Mouse (Mus musculus) lung, embryonic 15.5 days (tissue): ENCODE results near the gene Dnajc30. TPM values are rescaled to one million over a fixed set of nuclear protein-coding genes. Genes with fewer than 3 reads are reported as not detected.
A peak's percentile ranks its signal among the peaks of the same experiment; 100 is the strongest.

Experiments
- ATAC-seq: fragments of 200-750 bp; cut with Nextera tagmentation; 2 replicates; pipeline ENCODE4 v1.8.0; 2017; ENCODE audit warnings: moderate number of reproducible peaks, borderline replicate concordance; ENCODE audit not compliant: low FRiP score, low TSS enrichment; ENCODE audit errors: extremely low read depth
- H3K27ac ChIP-seq: fragments of 300-500 bp; sonication (generic); 2 replicates; pipeline ENCODE4 v1.5.1; 2015; ENCODE audit warnings: moderate library complexity, mild to moderate bottlenecking, inconsistent platforms
- H3K27me3 ChIP-seq: fragments of 300-500 bp; sonication (generic); 2 replicates; pipeline ENCODE4 v1.6.1; 2015; ENCODE audit warnings: inconsistent platforms
- H3K36me3 ChIP-seq: fragments of 300-500 bp; sonication (generic); 2 replicates; pipeline ENCODE4 v1.6.1; 2015; ENCODE audit warnings: inconsistent platforms
- H3K4me1 ChIP-seq: fragments of 300-500 bp; sonication (generic); 2 replicates; pipeline ENCODE4 v1.6.1; 2015; ENCODE audit warnings: inconsistent platforms
- H3K4me2 ChIP-seq: fragments of 300-500 bp; sonication (generic); 2 replicates; pipeline ENCODE4 v1.6.1; 2015; ENCODE audit warnings: inconsistent platforms, mild to moderate bottlenecking, moderate library complexity
- H3K4me3 ChIP-seq: fragments of 300-500 bp; sonication (generic); 2 replicates; pipeline ENCODE4 v1.5.1; 2015; ENCODE audit warnings: mild to moderate bottlenecking, inconsistent platforms
- H3K9ac ChIP-seq: fragments of 300-500 bp; sonication (generic); 2 replicates; pipeline ENCODE4 v1.6.1; 2015; ENCODE audit warnings: inconsistent platforms
- H3K9me3 ChIP-seq: fragments of 300-500 bp; sonication (generic); 2 replicates; pipeline ENCODE4 v1.6.1; 2016; ENCODE audit warnings: inconsistent platforms
- WGBS: fragments of 180-500 bp; shearing (Covaris S2); methylation state at CpG from one replicate; pipeline ENCODE4 v1.1.7; 2015; 5-methylcytosine and 5-hydroxymethylcytosine counted together
- polyA plus RNA-seq: library from polyadenylated mRNA; unstranded; fragments of >200 nt; fragmentation: Nextera tagmentation; extraction: Ambion mirVana; gene quantifications from 2 replicates; pipeline ENCODE4 v1.2.1, GENCODE M21; 2015

The Dnajc30 gene
- polyA plus RNA-seq, 1 experiment from 2014 or later: 31.7 TPM

DNA sequence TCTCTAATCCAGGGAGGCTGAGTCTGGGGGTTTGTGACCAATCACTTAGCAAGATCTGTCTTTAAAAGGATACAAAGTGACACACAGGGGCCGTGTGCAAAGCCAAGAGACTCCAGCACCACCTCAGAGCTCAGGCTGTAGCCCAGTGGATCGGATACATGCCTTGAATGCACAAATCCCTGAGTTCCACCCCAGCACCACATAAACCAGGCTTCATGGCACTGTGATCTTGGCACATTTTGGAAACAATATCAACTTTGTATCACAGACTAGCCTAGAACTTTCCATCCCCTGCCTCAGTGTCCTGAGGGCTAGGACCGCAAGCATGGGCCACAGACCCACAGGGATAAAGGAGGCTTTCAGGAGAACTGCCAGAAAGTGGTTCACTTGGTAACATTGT, 2.0 kb downstream of the Dnajc30 start:
- no peak overlapping the region for H3K27ac ChIP-seq
- 80% methylated on average over 3 of the region's 3 CpGs for WGBS
- no peak overlapping the region for H3K9ac ChIP-seq
- no peaks in the 10 kb centered on the region for H3K9me3 ChIP-seq
- no peak overlapping the region for H3K4me3 ChIP-seq
- H3K36me3 ChIP-seq: peaks cover 31% of the 10 kb centered on the region
- peaks cover 20% of the 10 kb centered on the region for H3K4me1 ChIP-seq
- H3K27me3 ChIP-seq: no peaks in the 10 kb centered on the region
- 0 out of 2 replicates have a peak overlapping the region, but pooled peaks have one; percentile 82 for H3K4me2 ChIP-seq
- ATAC-seq: no peak

DNA sequence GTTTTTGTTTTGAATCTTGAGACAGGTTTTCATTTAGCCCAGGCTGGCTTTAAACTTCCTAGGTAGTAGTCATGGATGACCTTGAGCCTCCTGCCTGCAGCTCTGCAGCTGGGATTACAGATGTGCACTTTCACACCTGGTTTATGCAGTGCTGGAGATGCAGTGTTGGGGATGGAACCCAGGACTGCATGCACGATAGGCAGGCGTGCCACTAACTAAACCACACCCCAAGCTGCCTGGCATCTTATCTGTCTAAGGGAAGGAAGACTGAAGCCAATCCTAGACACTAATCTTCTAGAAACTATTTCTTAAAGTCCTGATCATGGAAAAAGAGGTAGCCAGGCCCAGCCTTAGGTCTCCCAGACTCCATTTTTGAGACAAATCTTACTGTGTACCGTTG, 6.4 kb downstream of the Dnajc30 start:
- 80% methylated on average over 3 of the region's 3 CpGs for WGBS
- peaks cover 25% of the 10 kb centered on the region for H3K36me3 ChIP-seq
- no peak overlapping the region for H3K9ac ChIP-seq
- ATAC-seq: no peak
- no peak overlapping the region for H3K4me2 ChIP-seq
- no peak overlapping the region for H3K27ac ChIP-seq
- H3K4me3 ChIP-seq: no peak overlapping the region
- H3K9me3 ChIP-seq: no peaks in the 10 kb centered on the region
- peaks cover 12% of the 10 kb centered on the region for H3K4me1 ChIP-seq
- H3K27me3 ChIP-seq: no peaks in the 10 kb centered on the region

- no peak overlapping the region for H3K4me3 ChIP-seq
- no peak for ATAC-seq
- H3K27ac ChIP-seq: no peak overlapping the region
- no peak overlapping the region for H3K9ac ChIP-seq
- peaks cover 17% of the 10 kb centered on the region; the same call in 1 of the 2 replicates for H3K4me1 ChIP-seq
- H3K9me3 ChIP-seq: no peaks in the 10 kb centered on the region
- no peaks in the 10 kb centered on the region for H3K27me3 ChIP-seq
- H3K36me3 ChIP-seq: peaks cover 20% of the 10 kb centered on the region
- 93% methylated on average over 2 of the region's 2 CpGs for WGBS
- no peak overlapping the region for H3K4me2 ChIP-seq
Measured at GRCm38 (mm10) chr5:135072061-135072460, 8.1 kb downstream of the Dnajc30 start.

DNA sequence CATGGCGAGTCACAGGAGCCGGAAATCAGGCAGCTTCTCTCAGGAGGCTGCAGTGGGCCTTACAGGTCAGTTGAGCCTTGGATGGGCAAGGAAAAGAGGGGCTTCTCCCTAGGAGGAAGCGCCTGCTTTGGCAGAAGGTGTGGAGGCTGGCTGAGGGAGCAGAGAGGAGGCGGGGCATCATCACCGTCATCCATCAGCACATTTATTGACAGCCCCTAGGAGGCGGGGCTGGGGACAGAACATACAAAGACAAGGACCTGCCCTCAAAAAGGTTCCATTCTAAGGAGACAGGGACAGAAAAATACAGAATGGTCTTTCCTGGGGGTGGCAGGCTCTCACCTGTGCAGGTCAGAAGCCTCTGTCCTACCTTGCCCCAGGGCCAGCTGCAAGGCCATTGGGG, 8.7 kb downstream of the Dnajc30 start:
- Histone ChIP-seq H3K9me3 (no peaks in the 10 kb centered on the region), H3K4me1 (peaks cover 20% of the 10 kb centered on the region; the same call in 1 of the 2 replicates), H3K4me2 (no peak overlapping the region), H3K27ac (no peak overlapping the region), H3K36me3 (peaks cover 14% of the 10 kb centered on the region), H3K27me3 (no peaks in the 10 kb centered on the region), H3K9ac (no peak overlapping the region), H3K4me3 (no peak overlapping the region)
- 67% methylated on average over 6 of the region's 6 CpGs for WGBS
- ATAC-seq: no peak

- peaks cover 6% of the 10 kb centered on the region; the same call in 1 of the 2 replicates for H3K36me3 ChIP-seq
- no peaks in the 10 kb centered on the region for H3K27me3 ChIP-seq
- H3K4me1 ChIP-seq: peaks cover 22% of the 10 kb centered on the region
- ATAC-seq: no peak
- no peak overlapping the region for H3K9ac ChIP-seq
- H3K4me3 ChIP-seq: no peak overlapping the region
- H3K9me3 ChIP-seq: no peaks in the 10 kb centered on the region
- WGBS: 23% methylated on average over 26 of the region's 26 CpGs
- no peak overlapping the region for H3K27ac ChIP-seq
- peak overlapping the region; percentile 14; the same call in 1 of the 2 replicates for H3K4me2 ChIP-seq
Measured at GRCm38 (mm10) chr5:135073349-135074150, 9.5 kb downstream of the Dnajc30 start.

DNA sequence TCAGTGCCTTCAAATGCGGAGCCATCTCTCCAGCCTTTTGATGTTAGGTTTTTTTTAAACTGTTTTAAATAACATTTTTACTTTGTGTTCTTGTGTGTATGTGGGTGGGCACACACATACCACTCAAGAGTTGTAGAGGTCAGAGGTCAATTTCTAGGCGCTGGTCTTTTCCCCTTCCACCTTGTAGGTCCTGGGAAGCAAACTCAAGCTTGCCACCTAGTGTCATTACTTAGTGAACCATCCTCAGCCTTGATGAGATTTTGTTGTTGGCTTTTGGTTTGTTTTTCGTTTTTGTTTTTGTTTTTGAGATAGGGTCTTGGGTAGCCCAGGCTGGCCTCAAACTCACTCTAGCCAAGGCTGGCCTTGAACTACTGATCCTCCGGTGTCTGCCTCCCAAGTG, 11.7 kb downstream of the Dnajc30 start:
- Histone ChIP-seq H3K4me1 (peaks cover 24% of the 10 kb centered on the region), H3K27me3 (no peaks in the 10 kb centered on the region), H3K9me3 (no peaks in the 10 kb centered on the region), H3K4me2 (no peak overlapping the region), H3K9ac (no peak overlapping the region), H3K36me3 (peaks cover 6% of the 10 kb centered on the region; the same call in 1 of the 2 replicates), H3K4me3 (no peak overlapping the region), H3K27ac (no peak overlapping the region)
- 57% methylated on average over 4 of the region's 4 CpGs for WGBS
- no peak for ATAC-seq

DNA sequence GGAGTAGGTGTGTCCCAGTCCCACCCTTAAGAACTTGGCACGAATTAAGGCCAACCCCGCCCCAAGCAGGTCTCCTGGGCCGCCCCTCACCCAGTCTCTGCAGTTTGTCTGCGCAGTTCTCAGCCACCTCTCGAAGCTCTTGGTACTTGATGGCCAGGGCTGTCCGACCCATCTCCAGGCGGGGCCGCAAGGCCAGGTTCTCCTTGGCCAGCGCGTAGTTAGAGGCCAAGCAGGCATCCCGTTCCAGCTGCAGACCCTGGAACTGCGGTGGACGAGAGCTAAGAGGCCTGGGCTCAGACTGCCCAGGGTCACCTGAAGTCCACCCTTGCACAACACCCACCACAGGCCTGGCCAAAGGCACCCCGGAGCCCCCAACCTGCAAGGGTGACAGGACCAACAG, 12.4 kb downstream of the Dnajc30 start:
- ATAC-seq: no peak
- H3K4me2 ChIP-seq: peak overlapping the region; percentile 90; the same call in 1 of the 2 replicates
- WGBS: 78% methylated on average over 14 of the region's 14 CpGs

DNA sequence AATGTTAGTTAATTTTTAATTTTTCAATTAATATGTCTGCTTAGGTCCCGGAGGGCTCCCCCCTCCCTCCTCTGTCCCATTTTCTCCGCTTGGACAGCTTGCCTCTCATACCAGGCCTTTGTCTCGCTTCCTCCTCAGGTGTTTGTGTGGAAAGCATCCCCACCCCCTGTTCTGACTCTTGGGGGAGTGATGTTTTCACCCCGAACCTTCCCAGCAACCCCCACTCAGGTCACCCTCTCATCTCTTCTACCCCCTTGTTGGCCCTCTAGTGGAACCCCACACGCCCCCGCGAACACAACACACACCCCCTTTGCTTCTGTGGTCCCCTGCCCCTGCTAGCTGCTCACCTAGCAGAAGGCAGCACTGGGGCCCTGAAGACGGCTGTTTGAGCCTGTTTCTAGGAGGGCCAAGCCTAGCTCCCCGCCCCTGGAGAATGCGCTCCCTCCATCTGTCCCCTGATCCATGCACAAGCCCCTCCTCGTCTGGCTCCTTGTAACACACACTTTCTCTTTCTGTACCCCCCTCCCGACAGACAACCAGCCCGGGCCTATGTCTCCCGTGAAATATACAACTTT, 13.0 kb downstream of the Dnajc30 start:
- Histone ChIP-seq H3K9me3 (no peaks in the 10 kb centered on the region), H3K4me3 (peak overlapping the region; percentile 80), H3K36me3 (peaks cover 6% of the 10 kb centered on the region; the same call in 1 of the 2 replicates), H3K27me3 (no peaks in the 10 kb centered on the region), H3K9ac (peak overlapping the region; percentile 89), H3K27ac (peak overlapping the region; percentile 22; the same call in 1 of the 2 replicates), H3K4me2 (peak overlapping the region; percentile 90), H3K4me1 (peaks cover 24% of the 10 kb centered on the region)
- ATAC-seq: peak; percentile 51
- WGBS: 11% methylated on average over 14 of the region's 14 CpGs

More for the DNA sequence above, 12.4 kb downstream of the Dnajc30 start:
- Histone ChIP-seq H3K27me3 (no peaks in the 10 kb centered on the region), H3K9ac (no peak overlapping the region), H3K27ac (no peak overlapping the region), H3K9me3 (no peaks in the 10 kb centered on the region), H3K4me1 (peaks cover 24% of the 10 kb centered on the region), H3K36me3 (peaks cover 6% of the 10 kb centered on the region; the same call in 1 of the 2 replicates), H3K4me3 (no peak overlapping the region)

GRCm38 (mm10) chr5:135077564-135078481, 13.8 kb downstream of the Dnajc30 start, which contains the start of gene Vps37d:
TSS of gene Vps37d (minus strand) at chr5:135078266.
- peak; percentile 83 for ATAC-seq
- peak within 1 kb of the TSS; percentile 90 for H3K4me2 ChIP-seq
- peaks cover 24% of the 10 kb centered on the region for H3K4me1 ChIP-seq
- H3K9me3 ChIP-seq: no peaks in the 10 kb centered on the region
- H3K27me3 ChIP-seq: no peaks in the 10 kb centered on the region
- peak within 1 kb of the TSS; percentile 80 for H3K4me3 ChIP-seq
- WGBS: 2% methylated on average over 50 of the region's 83 CpGs
- H3K9ac ChIP-seq: peak within 1 kb of the TSS; percentile 89
- no peaks in the 10 kb centered on the region for H3K36me3 ChIP-seq
- peak within 1 kb of the TSS; percentile 65 for H3K27ac ChIP-seq

DNA sequence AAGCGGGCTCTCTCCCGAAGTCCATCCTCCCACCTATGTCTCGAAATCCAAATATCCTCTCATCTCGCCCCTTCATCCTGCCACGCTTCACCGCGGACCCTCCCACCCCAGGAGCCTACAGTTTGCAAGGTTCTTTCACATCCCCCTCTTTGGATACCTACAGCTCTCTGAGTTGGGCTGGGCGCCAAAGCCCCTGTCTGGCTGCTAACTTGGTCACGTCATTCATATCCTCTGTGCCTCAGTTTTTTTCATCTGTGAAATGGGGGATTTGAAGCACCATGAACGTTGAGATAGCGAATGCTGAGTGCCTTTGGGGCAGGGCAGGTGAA, 14.4 kb downstream of the Dnajc30 start:
- Histone ChIP-seq H3K36me3 (no peaks in the 10 kb centered on the region), H3K9me3 (no peaks in the 10 kb centered on the region), H3K4me3 (peak overlapping the region; percentile 80), H3K4me1 (peaks cover 22% of the 10 kb centered on the region), H3K4me2 (peak overlapping the region; percentile 90), H3K9ac (peak overlapping the region; percentile 89), H3K27me3 (no peaks in the 10 kb centered on the region; the same call in 1 of the 2 replicates), H3K27ac (no peak overlapping the region)
- no peak; the same call in 1 of the 2 replicates for ATAC-seq
- WGBS: 1% methylated on average over 11 of the region's 11 CpGs

GRCm38 (mm10) chr5:135079578-135079977, 15.6 kb downstream of the Dnajc30 start:
- Histone ChIP-seq H3K4me3 (no peak overlapping the region), H3K27ac (no peak overlapping the region), H3K36me3 (no peaks in the 10 kb centered on the region), H3K4me2 (no peak overlapping the region), H3K4me1 (peaks cover 18% of the 10 kb centered on the region), H3K9me3 (no peaks in the 10 kb centered on the region), H3K9ac (no peak overlapping the region), H3K27me3 (no peaks in the 10 kb centered on the region; the same call in 1 of the 2 replicates)
- WGBS: 94% methylated on average over 2 of the region's 2 CpGs
- ATAC-seq: no peak
